Mouse (Mus musculus) testis, adult 2 months (tissue): ENCODE measurements at regions not wholly inside any gene's neighbourhood (a gene's known extent, or its start where the extent isn't known, plus 50 kb on each side); places are given as distances from the start of the nearest gene placed in this dataset.

Experiments
- CTCF ChIP-seq: fragments of 200-500 bp; IDR thresholded peaks from 2 replicates; pipeline ENCODE4 v1.5.1; 2012; ENCODE audit warnings: low read depth, mild to moderate bottlenecking, inconsistent platforms, low read length, moderate library complexity; ENCODE audit not compliant: control insufficient read depth, insufficient read depth, insufficient replicate concordance
- POLR2A ChIP-seq: fragments of 200-500 bp; IDR thresholded peaks from 2 replicates; pipeline ENCODE4 v1.6.1; 2012; ENCODE audit warnings: low read depth, mild to moderate bottlenecking, inconsistent platforms, low read length, moderate library complexity; ENCODE audit not compliant: control insufficient read depth

DNA sequence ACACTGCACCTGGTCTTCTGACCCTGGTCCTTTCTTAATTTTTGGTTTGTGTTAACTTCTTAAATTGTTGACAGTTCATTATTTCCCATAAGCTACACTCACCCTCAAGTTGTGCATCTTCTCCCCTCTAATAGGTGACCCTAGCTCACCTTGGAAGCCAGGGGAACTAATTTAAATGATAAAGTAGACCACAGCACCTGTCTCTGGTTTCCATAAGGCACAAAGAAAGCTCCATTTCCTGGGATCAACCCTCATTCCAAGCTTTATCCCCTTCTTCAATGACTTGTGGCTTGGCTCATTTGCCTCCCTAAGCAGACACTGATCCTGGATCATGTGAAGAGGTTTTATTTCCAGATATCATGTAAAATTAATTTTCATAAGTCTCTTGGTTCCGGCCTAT is 276.1 kb upstream of the Tle4 start:
- TF ChIP-seq CTCF: no peak
- no peak for TF ChIP-seq POLR2A
